Mouse (Mus musculus): ENCODE data around the gene Gm47996. TPM values are rescaled to one million over a fixed set of nuclear protein-coding genes. Genes with fewer than 3 reads are reported as not detected.
"Not testable (repeated sequence)": the region's sequence is repeated elsewhere in the genome, so short reads cannot be mapped to it uniquely, and the experiment has no call there.

Gene Gm47996
- polyA plus RNA-seq (2014; fragmentation: Nextera tagmentation; extraction: Ambion mirVana): 0.30 TPM in 1 of 2 replicates, not detected in the other

- H3K4me1 ChIP-seq (replicated peaks; ENCODE audit: control insufficient read depth, insufficient read depth, low read length); H3K4me3 ChIP-seq (replicated peaks; ENCODE audit: low read length); H3K9me3 ChIP-seq (ENCODE audit: control insufficient read depth, low read length); H3K36me3 ChIP-seq (replicated peaks; ENCODE audit: control insufficient read depth, insufficient read depth); H3K4me2 ChIP-seq (replicated peaks); DNase-seq (ENCODE audit: low spot score); H3K27me3 ChIP-seq (ENCODE audit: control insufficient read depth, insufficient read depth, low read length); H3K27ac ChIP-seq; ATAC-seq (ENCODE audit: low FRiP score); H3K9ac ChIP-seq: not testable (repeated sequence)
- WGBS: 98% methylated on average over 4 of the region's 8 CpGs
These were observed at the start of gene Gm47996 for GRCm38 (mm10) chr1:151209824-151210355. TSS of gene Gm47996 (plus strand) at chr1:151210131.

- no peaks in the 10 kb centered on the region for H3K36me3 ChIP-seq (replicated peaks; ENCODE audit: control insufficient read depth, insufficient read depth)
- H3K9ac ChIP-seq: no peak overlapping the region
- no peak overlapping the region for H3K27ac ChIP-seq
- no peaks in the 10 kb centered on the region for H3K4me1 ChIP-seq (replicated peaks; ENCODE audit: control insufficient read depth, insufficient read depth, low read length)
- no peak overlapping the region for H3K4me2 ChIP-seq (replicated peaks)
- H3K27me3 ChIP-seq (ENCODE audit: control insufficient read depth, insufficient read depth, low read length): no peaks in the 10 kb centered on the region
- ATAC-seq (ENCODE audit: low FRiP score): no peak
- WGBS: 31% methylated on average over 8 of the region's 8 CpGs
- no peak for DNase-seq (ENCODE audit: low spot score)
- H3K4me3 ChIP-seq (replicated peaks; ENCODE audit: low read length): no peak overlapping the region
- no peaks in the 10 kb centered on the region for H3K9me3 ChIP-seq (ENCODE audit: control insufficient read depth, low read length)
These were observed 43.9 kb upstream of the Gm47996 start for GRCm38 (mm10) chr1:151166031-151166430.

GRCm38 (mm10) chr1:151167297-151168047 lies 42.5 kb upstream of the Gm47996 start:
- ATAC-seq (ENCODE audit: low FRiP score): peak; percentile 54

GRCm38 (mm10) chr1:151168637-151169036 lies 41.3 kb upstream of the Gm47996 start:
- no peaks in the 10 kb centered on the region for H3K27me3 ChIP-seq (ENCODE audit: control insufficient read depth, insufficient read depth, low read length)
- WGBS: 65% methylated on average over 3 of the region's 3 CpGs
- H3K36me3 ChIP-seq (replicated peaks; ENCODE audit: control insufficient read depth, insufficient read depth): no peaks in the 10 kb centered on the region
- no peaks in the 10 kb centered on the region for H3K9me3 ChIP-seq (ENCODE audit: control insufficient read depth, low read length)
- H3K4me3 ChIP-seq (replicated peaks; ENCODE audit: low read length): no peak overlapping the region
- H3K9ac ChIP-seq: no peak overlapping the region
- DNase-seq (ENCODE audit: low spot score): no peak
- ATAC-seq (ENCODE audit: low FRiP score): no peak
- no peak overlapping the region for H3K4me2 ChIP-seq (replicated peaks)
- H3K4me1 ChIP-seq (replicated peaks; ENCODE audit: control insufficient read depth, insufficient read depth, low read length): no peaks in the 10 kb centered on the region
- no peak overlapping the region for H3K27ac ChIP-seq

More at GRCm38 (mm10) chr1:151167297-151168047, 42.5 kb upstream of the Gm47996 start:
- H3K4me2 ChIP-seq (replicated peaks): no peak overlapping the region
- no peaks in the 10 kb centered on the region for H3K9me3 ChIP-seq (ENCODE audit: control insufficient read depth, low read length)
- H3K27ac ChIP-seq: no peak overlapping the region
- no peaks in the 10 kb centered on the region for H3K27me3 ChIP-seq (ENCODE audit: control insufficient read depth, insufficient read depth, low read length)
- DNase-seq (ENCODE audit: low spot score): no peak
- H3K36me3 ChIP-seq (replicated peaks; ENCODE audit: control insufficient read depth, insufficient read depth): no peaks in the 10 kb centered on the region
- H3K4me1 ChIP-seq (replicated peaks; ENCODE audit: control insufficient read depth, insufficient read depth, low read length): no peaks in the 10 kb centered on the region
- no peak overlapping the region for H3K9ac ChIP-seq
- WGBS: 9% methylated on average over 12 of the region's 12 CpGs
- no peak overlapping the region for H3K4me3 ChIP-seq (replicated peaks; ENCODE audit: low read length)

GRCm38 (mm10) chr1:151171572-151172461 lies 38.1 kb upstream of the Gm47996 start:
- 74% methylated on average over 2 of the region's 2 CpGs for WGBS
- no peaks in the 10 kb centered on the region for H3K4me1 ChIP-seq (replicated peaks; ENCODE audit: control insufficient read depth, insufficient read depth, low read length)
- H3K4me3 ChIP-seq (replicated peaks; ENCODE audit: low read length): no peak overlapping the region
- no peak overlapping the region for H3K4me2 ChIP-seq (replicated peaks)
- H3K9ac ChIP-seq: no peak overlapping the region
- H3K27me3 ChIP-seq (ENCODE audit: control insufficient read depth, insufficient read depth, low read length): no peaks in the 10 kb centered on the region
- ATAC-seq (ENCODE audit: low FRiP score) (no peak), DNase-seq (ENCODE audit: low spot score) (no peak)
- no peaks in the 10 kb centered on the region for H3K36me3 ChIP-seq (replicated peaks; ENCODE audit: control insufficient read depth, insufficient read depth)
- H3K27ac ChIP-seq: no peak overlapping the region
- H3K9me3 ChIP-seq (ENCODE audit: control insufficient read depth, low read length): no peaks in the 10 kb centered on the region

- Histone ChIP-seq H3K4me1 (replicated peaks; ENCODE audit: control insufficient read depth, insufficient read depth, low read length) (0 out of 2 replicates have a peak, but pooled peaks cover 8% of the 10 kb centered on the region), H3K27me3 (ENCODE audit: control insufficient read depth, insufficient read depth, low read length) (no peaks in the 10 kb centered on the region), H3K9me3 (ENCODE audit: control insufficient read depth, low read length) (no peaks in the 10 kb centered on the region), H3K4me3 (replicated peaks; ENCODE audit: low read length) (peak overlapping the region; percentile 21), H3K36me3 (replicated peaks; ENCODE audit: control insufficient read depth, insufficient read depth) (no peaks in the 10 kb centered on the region), H3K27ac (no peak overlapping the region), H3K9ac (no peak overlapping the region), H3K4me2 (replicated peaks) (peak overlapping the region; percentile 44)
- ATAC-seq (ENCODE audit: low FRiP score) (peak; percentile 69; the same call in 1 of the 2 replicates), DNase-seq (ENCODE audit: low spot score) (no peak)
- WGBS: 4% methylated on average over 10 of the region's 10 CpGs
These were observed 32.6 kb upstream of the Gm47996 start for GRCm38 (mm10) chr1:151177030-151177936.

GRCm38 (mm10) chr1:151177937-151178271 lies 32.0 kb upstream of the Gm47996 start:
- Histone ChIP-seq H3K27me3 (ENCODE audit: control insufficient read depth, insufficient read depth, low read length) (no peaks in the 10 kb centered on the region), H3K36me3 (replicated peaks; ENCODE audit: control insufficient read depth, insufficient read depth) (no peaks in the 10 kb centered on the region), H3K4me1 (replicated peaks; ENCODE audit: control insufficient read depth, insufficient read depth, low read length) (0 out of 2 replicates have a peak, but pooled peaks cover 8% of the 10 kb centered on the region), H3K9ac (no peak overlapping the region), H3K4me3 (replicated peaks; ENCODE audit: low read length) (peak overlapping the region; percentile 21), H3K9me3 (ENCODE audit: control insufficient read depth, low read length) (no peaks in the 10 kb centered on the region), H3K4me2 (replicated peaks) (peak overlapping the region; percentile 44), H3K27ac (no peak overlapping the region)
- ATAC-seq (ENCODE audit: low FRiP score) (no peak), DNase-seq (ENCODE audit: low spot score) (no peak)
- WGBS: 8% methylated on average over 4 of the region's 4 CpGs

- H3K9me3 ChIP-seq (ENCODE audit: control insufficient read depth, low read length): no peaks in the 10 kb centered on the region
- H3K27me3 ChIP-seq (ENCODE audit: control insufficient read depth, insufficient read depth, low read length): no peaks in the 10 kb centered on the region
- H3K27ac ChIP-seq: no peak overlapping the region
- WGBS: 8% methylated on average over 2 of the region's 2 CpGs
- H3K9ac ChIP-seq: no peak overlapping the region
- 0 out of 2 replicates have a peak, but pooled peaks cover 8% of the 10 kb centered on the region for H3K4me1 ChIP-seq (replicated peaks; ENCODE audit: control insufficient read depth, insufficient read depth, low read length)
- no peak overlapping the region for H3K4me2 ChIP-seq (replicated peaks)
- DNase-seq (ENCODE audit: low spot score): no peak
- no peak overlapping the region for H3K4me3 ChIP-seq (replicated peaks; ENCODE audit: low read length)
- H3K36me3 ChIP-seq (replicated peaks; ENCODE audit: control insufficient read depth, insufficient read depth): no peaks in the 10 kb centered on the region
- ATAC-seq (ENCODE audit: low FRiP score): peak; percentile 51; the same call in 1 of the 2 replicates
These were observed 31.3 kb upstream of the Gm47996 start for GRCm38 (mm10) chr1:151178505-151179083.

Data from hindbrain, embryonic 14.5 days (tissue).